Mouse (Mus musculus) heart, postnatal 4 days (tissue): ENCODE measurements around the gene Btbd11. TPM values are rescaled to one million over a fixed set of nuclear protein-coding genes. Genes with fewer than 3 reads are reported as not detected.

ENCODE experiments used
- DNase-seq: peaks from one replicate; pipeline ENCODE4 v3.0.0; 2021
- total RNA-seq, 2 experiments: library from RNA; stranded (reverse); gene quantifications; 2 replicates each; pipeline ENCODE4 v1.2.3; 2021

The Btbd11 gene
- total RNA-seq, 2 experiments from 2014 or later = 1.1 to 1.7 TPM

DNA sequence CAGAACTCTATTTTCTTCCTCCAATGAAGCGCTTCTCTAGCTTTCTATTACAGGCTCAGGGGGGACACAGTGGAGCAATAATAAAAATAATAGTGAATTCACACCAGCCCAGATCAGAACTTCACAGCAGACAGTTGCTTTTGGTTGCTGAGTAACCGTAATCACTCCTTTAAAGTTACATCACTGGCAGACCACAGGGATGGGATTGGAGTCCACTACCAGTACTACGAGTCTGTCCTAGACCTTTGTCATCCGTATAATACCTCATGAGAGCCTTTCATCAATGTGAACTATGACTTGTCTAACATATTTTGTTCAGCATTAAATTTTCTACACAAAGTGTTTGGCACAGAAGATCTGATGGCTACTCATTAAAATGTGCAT is 35.0 kb downstream of the Btbd11 start:
- no peak for DNase-seq

DNA sequence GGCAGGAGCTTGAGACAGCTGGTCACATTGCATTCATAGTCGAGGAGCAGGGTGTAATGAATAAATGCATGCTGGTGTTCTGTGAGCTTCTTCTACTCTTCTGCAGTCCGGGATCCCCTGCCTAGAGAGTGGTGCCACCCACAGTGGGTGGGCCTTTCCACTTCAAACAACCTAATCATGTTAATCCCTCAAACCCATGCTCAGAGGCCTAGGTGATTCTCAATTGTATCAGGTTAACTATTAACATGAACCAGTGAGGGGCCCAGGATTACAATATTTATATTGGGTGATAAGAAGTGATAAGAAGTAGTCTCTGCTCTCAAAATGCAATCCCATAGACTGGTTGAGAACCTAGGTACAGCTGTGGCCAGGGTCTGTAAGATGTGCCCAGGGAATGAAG is 39.1 kb downstream of the Btbd11 start:
- no peak for DNase-seq

DNA sequence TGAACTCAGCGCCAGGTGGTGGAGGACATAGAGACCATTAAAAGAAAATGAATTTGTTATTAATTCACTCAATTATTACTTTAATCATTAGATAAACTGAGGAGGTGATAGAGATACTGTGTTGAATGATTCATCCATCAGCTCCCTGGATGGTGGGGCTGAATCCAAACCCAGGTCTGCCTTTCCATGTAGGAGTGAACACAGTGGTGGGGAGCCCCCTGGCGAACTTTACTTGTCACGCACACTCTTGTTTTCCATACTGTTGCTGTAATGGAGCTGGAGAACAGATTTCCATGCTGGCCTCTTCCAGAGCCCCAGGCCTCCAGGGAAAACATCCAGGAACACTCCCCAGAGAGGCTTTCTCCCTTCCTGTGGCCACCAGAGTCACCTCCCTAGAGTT is 50.6 kb downstream of the Btbd11 start:
- no peak for DNase-seq

DNA sequence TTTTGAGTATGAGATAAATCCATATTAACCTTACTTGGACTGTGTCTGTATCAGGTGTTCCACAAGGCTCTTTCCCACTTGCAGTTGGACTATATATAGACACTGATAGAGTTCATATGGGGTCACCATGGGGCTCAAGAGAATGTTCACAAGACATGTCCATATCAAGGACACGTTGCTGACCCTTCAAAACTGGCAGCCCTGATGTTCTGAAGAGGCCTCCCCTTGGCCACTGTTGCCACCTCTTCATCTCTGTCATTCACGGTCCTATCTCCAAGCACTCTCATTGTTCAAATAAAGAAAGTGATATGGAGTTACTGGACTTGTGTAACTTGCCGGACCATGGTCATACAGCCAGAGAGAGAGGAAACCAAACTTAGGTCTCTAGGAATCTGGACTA is 56.8 kb downstream of the Btbd11 start:
- DNase-seq = no peak

DNA sequence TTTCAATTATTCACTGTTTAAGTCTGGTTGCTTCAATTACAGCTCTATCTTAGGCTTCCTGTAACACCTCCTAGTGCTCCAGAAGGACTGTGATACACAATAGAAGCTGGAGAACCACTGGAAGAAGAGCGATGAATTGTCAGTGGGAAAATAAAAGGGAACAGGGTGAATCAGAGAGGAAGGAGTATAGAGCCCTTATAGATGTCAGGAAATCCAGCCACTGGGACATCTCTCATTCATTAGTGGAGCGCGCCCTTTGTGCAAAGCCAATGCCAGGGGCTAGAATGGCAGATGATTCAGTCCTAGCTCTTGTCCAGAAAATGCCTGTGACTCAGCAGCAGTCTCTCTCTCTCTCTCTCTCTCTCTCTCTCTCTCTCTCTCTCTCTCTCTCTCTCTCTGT is 59.3 kb downstream of the Btbd11 start:
- DNase-seq = no peak

DNA sequence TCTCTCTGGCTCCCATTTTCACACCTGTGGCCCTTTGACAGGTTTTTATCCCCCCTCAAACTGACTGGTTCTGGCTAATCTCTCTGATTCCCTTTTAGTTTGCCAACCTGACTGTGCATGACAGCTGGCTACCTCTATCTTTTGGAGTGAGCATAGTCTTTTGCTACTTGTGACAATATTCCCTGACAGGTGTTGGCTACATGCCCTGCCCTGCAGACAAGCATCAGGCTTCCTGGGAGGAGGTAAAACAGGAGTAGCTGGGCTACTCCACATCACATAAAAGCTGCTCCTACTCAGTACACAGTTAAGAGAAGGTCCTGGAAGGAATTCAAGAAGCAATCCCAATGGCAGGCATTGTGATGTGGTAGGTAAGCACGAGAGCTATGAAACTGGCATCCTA is 60.1 kb downstream of the Btbd11 start:
- DNase-seq = no peak

DNA sequence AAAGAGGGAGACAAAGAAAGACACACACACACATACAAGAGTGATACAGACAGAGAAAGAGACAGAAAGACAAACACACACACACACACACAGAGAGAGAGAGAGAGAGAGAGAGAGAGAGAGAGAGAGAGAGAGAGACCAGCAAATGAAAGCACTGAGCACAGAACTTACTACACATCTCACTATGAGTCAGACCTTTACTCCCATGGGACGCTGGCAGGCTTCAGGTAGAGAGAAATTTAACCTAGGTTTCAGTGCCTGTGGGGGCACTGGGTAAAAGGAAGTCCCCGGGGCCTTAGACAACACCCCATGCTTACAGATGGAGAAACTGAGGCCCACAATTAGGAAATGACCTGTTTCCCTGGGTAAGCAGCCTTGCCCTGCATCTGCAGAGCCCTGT is 61.3 kb downstream of the Btbd11 start:
- DNase-seq = no peak

DNA sequence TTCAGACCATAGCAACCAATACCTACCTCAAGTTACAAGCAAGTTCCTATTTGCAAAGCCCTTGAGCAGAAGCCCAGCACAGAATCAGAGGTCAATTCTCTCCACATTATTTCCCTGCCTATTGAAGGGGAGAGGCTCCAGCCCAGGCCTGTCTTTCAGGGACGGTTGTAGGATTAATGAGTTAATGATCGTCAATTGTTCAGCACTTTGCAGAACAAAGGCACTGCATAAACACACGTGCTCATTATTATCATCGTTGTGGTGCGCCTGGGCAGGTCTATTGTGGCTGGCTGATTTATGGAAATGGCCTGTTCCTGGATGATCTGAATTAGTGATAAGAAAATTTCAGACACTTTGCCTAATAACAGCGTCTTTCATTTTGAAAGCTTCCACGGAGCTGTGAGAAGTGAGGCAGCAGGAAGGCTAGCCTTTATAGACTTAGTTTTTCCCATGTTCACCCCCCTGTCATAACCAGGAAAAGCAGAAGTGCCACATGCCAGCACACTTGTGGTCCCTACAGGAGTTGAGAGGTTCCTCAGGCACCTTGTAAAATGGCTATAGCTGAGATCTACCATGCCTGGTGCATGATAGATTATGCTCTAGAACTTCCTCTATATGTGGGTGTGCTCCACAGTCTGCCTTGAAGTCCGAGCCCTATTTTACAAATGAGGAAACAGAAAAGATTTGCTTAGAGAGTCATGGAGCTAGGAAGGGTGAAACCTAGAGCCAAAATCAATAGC is 65.2 kb downstream of the Btbd11 start:
- no peak for DNase-seq

DNA sequence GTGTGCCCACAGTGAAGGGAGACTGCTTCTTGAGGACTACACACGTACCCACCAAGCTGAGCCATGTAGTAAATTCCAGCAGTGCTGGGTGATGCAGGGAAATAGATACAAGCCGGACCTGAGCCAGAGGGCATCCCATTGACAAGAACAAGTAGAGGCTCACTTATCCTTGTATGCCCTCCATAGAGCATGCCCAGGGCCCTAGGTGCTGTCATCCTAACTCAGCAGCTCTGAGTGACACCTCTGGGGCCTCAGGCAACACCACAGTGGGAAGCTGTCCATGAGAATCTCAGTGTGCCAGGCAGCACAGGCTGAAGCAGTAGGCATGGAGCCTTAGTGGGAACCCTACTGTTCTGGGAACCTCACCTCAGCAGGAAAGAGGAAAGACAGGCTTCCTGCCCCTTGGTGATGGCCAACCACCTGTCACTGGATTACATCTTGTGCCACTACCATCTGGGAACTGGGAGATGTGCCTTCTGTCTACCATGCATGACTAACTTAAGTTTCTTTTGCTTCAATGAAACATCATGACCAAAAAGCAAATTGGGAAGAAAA is 66.7 kb downstream of the Btbd11 start:
- no peak for DNase-seq

DNA sequence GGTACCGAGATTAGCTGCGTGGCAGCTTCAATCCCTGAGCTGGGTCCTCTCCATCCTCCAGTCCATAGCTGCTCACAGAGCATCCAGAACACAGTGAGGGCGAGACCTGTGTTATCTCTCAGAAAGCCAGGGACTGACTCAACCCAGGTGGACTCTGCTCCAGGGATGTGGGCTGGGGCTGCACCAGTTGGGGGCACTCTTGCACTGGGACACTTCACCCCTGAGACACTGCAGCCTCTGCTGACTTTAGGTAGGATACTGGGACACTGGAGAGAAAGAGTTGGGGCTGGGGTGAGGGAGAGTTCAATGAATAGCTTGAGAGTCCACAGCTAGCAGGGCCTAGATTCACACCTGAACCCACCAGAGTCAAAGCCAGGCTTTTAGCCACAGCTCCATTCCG is 69.4 kb downstream of the Btbd11 start:
- no peak for DNase-seq

DNA sequence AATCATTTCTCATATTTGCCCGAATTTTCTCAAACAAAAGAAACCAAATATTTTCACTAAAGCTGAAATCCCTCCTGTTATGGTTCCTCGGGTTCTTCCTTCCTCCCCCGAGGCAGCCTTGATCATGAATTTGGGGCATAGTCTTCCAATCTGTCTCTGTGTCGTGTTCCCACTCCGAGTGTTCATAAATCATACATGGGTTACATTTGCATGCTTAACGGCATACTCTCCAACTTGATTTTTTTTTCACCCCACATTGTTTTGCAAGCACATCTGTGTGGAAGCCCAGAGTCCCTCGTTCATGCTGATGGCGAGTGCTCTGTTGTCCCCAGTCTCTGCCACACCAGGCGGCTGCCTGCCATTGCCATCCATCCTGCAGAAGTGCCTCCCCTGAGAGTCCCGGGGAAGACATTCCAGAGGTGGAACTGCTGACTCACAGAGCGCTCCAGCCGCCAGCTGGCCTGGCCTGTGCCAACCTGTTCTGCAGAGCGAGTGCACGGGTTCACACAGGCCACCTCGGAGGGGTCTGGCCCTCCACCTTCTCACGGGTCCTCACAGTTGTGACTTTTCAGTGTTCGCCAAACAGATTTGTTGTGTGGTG is 72.2 kb downstream of the Btbd11 start:
- DNase-seq = peak; percentile 24

DNA sequence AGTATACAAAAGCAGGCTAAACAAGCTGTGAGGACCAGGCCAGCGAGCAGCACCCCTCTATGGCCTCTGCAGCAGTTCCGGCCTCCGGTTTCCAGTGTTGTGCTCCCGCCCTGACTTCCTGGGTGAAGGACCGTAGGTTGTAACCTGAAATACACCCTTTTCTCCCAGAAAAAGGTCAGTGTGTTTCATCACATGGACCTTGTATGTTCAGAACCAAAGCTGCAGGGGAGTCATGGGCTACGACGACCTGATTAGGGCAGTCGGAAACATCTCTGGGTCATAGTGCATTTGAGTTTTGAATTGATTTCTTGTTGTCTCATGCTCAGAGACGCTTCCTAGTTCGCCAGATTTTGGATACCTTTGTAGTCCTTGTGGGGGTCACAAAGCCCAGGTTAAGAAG is 74.1 kb downstream of the Btbd11 start:
- no peak for DNase-seq

DNA sequence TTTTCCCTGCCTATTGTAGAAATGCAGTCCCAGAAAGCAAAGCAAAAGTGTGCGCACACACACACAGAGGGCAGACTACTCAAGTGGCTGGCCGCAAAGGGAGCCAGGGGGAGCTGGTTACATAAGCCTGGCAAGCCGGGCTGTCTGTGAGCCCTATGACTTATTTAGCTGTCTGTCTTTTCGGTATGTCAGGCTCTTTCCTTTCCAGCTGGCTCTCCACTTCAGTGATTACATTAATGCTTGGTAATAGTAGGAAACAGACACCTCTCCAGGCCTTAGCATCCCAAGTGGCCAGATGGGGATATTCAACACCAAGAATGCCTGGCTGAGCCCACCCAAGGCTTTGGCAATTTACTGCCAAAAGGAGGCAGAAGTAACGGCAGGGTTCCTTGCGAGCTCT is 77.5 kb downstream of the Btbd11 start:
- peak; percentile 15 for DNase-seq

DNA sequence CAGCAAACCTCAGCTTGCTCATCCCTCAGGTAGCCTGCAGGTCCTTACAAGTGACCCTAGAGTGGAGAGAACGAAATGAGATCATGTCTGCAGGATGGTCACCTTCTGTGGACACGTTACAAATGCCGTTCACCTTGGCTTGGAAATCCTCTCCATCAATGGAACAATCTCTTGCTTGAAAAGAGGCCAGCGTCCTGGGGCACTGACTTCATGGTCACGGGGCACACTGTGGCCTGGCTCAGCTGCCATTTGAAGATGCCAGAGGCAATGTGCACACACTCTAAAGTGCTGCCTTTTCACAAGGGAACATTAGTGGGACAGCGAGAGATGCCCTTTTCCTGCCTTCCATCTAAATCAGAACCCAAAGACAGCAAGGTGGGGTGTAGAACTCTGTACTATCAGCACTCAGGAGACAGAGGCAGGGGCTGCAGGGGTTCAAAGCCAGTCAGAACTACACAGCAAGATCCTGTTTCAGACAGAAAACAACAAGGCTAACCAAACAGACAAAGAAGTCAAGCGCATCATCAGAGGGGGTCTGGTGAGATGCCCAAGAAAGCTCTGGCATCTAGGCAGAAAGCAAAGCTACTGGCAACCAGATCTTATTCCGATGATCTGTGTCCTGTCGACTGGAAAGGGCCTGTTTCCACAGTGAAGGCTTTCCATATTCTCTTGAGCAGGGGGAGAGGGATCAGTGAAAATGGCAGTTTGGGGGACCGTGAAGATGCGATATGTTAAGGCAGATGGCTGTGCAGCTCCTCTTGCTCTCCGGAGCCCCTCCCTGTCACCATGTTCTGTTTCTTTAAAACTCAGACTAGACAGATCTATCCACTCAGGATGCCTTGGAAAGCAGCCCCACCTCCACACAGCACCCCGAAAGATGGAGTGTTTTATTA is 79.1 kb downstream of the Btbd11 start:
- DNase-seq = no peak

DNA sequence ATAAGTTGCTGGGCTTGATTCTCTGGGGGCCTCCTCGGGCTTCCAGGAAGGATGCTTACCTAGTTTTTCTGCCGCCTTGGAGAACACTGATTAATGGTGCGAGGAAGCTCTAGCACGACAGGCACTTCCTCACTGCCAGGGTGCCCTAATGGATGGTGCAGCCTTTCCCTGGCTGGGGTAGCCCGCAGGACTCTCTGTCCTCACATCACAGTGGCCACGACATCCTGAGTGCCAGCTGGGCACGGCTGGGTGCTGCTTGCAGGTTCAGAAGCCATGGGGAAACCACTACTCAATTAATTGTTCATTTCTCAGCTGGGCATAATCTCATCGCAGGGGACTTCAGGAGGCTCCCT is 79.8 kb downstream of the Btbd11 start:
- DNase-seq = no peak

DNA sequence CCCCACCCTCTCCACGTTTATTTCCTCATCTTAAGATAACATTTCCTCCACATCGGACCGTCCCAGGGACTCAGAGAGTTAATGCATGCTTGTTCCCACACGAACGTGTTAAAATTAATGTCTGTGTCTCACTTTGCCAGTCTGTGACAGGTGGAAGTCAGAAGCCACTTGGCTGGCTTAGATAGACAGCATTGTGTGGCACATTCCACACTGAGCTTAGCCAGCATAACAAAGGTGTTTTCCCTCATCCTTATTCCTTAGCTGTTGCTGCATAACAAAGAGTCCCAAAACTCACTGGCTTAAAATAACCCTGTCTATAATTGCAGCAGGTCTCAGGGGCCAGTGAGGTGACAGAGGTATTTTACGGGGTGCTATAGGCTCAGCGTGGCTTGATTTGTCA is 80.8 kb downstream of the Btbd11 start:
- DNase-seq = no peak

DNA sequence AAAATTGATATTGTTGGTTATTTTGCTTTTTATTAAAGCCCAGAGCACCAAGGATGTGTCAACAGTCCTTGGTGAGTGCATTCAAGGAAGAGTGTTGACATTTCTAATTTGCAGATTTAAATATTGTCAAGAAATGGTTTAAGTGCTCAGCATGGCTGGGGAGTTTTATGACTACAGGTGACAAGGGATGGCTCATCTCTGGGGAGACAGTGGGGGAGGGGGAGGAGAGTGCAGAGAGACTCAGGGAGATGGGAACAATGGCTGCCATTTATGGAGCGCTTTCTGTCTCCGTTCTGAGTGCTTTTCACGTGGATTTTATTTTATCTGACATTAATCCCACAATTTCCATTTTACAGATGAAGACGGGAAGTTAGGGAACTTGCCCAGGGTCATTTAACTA is 81.9 kb downstream of the Btbd11 start:
- no peak for DNase-seq

DNA sequence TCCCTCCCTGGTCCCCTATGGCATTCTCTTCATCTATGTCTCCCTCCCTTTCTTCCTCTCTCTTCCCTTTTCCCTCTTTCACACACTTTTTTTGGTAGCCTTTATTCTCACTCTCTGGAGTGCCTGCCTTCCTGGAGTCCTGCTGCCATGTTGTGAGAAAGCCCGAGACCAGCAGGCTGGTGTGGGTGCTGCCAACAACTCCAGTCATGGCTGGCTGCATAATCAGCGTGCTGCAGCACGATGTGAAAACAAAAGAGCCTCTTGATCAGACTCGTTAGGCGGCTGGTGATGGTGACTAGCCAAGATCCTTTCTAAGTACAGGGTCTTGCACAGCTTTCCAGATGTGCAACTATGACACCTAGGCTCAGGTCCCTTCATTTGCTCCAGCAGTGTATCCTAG is 82.7 kb downstream of the Btbd11 start:
- no peak for DNase-seq

DNA sequence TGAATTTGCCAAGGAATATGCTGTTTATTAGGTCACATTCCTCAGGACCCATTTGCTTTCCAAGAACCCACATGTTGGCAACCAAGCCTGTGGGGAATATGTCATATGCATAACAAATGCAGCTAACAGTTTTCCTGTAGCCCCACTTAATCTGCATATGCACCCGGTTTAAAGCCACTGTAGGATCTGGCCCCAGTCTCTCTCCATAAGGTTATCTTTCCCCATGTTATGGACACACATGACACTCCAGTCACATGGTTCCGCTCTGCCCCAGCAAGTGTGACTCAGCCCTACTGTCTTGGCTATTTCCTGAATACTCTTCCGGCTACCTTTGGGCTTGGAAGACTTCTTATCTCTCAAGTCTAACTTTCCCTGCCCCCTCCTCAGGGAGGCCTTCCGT is 86.7 kb downstream of the Btbd11 start:
- DNase-seq = no peak

DNA sequence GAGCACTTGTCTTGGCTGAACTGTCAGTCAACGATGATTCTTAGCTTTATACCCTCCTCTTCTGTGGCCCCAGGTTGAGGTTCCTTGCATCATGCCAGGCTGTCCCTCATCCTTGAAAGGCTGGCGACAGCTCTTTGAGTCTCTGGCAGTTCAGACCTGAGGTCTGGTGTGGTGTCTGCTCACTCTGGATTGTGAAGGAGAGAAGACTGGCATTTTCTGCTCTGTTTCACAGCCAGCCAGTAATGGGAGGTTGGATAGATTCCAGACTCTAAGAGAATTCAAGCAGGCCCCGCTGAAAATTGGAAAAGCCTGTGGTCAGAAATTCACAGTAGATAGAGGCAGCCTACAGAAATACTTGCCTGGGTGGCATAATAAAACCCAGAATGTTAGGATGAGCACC is 87.3 kb downstream of the Btbd11 start:
- DNase-seq = no peak

DNA sequence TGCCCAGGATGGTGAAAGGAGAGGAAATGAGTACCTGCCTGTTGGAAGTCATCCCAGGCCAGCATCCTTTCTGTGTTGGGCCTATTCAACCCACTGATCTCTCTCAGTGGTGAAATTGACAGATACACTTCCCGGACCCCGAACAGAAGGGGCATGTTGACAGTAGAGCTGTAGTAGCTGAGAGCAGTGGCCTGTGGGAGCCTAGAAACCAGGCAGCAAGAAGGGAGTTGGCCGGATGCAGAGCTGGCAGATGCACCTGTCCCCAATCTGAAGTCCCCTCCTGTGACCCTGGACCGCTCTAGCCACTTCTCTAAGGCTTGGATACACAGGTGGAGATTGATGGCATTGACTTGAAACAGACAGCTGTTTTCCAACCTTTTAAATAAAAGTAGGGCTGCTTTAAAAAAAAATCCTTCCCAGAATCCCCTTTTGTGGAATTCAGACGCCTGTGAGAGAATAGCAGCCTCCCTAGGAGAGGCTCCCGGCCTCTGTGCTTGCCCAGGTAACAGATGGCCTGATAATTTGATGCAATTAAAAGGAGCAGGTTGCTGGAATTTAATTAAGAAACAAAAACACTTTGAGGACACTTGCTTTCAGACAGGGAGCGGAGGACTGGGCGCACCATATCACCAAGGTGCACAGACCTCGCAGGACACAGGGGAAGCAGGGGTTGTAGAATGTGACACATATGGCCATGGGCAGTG is 89.2 kb downstream of the Btbd11 start:
- DNase-seq = no peak

DNA sequence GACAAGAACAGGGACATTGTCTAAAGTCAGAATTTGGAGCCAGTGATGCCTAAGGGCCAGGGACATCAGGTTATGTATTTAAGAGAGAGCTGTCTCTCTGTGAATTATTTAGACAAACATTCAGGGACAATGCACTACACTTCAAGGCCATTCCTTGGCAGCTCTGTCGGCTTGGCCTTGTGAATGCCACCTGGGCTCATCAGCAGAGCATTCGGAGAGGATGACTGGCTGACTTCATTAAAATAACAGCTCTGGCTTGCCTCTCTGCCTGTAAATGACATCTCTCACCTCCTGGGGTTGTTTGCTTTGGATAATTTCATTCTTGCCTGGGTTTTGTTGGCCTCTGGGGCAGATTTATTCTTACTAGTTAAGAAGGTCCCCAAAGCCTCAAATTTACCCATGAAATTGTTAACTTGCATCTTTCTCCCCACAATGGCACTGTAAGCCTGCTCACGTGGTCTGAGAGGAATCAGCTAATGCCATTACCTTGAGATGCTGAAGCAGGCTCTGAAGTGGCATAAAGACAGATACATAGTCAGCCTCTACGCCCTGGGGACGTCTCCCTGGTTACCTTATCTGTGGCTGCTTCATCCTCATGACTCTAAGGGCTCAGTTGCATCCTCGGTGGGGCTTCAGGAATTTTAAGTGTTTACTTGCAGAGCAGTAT is 93.5 kb downstream of the Btbd11 start:
- DNase-seq = no peak
